In genomic region chr3:135719179-135719532, GRCm38 (mm10) we compare ENCODE assay signal across 1 mouse cellular context.
TF ChIP-seq lines count a peak whose summit lies in the region.

No protein-coding gene starts in this region.

TF ChIP-seq in MEL, 35 proteins besides CTCF, POLR2A, EP300 and RAD21 (continued from another document):
- no peak for TF ChIP-seq ZC3H11A (IDR thresholded peaks at IDR 0.05; ENCODE audit: low read depth, low read length)
- 0 out of 2 replicates have a peak, but pooled peaks have one; percentile 22 for TF ChIP-seq MYC (IDR thresholded peaks at IDR 0.05; ENCODE audit: low read depth, low read length)
- TF ChIP-seq TCF12 (IDR thresholded peaks at IDR 0.05; ENCODE audit: low read depth, low read length), result peak; percentile 84
- TF ChIP-seq ETS1 (IDR thresholded peaks at IDR 0.05; ENCODE audit: low read depth, low read length), result peak; percentile 78
- no peak for TF ChIP-seq MEF2A (IDR thresholded peaks at IDR 0.05; ENCODE audit: extremely low read depth, insufficient replicate concordance, low read depth, low read length, poor library complexity, severe bottlenecking)
- TF ChIP-seq UBTF (IDR thresholded peaks at IDR 0.05; ENCODE audit: borderline replicate concordance, insufficient read depth, low read depth, low read length), result no peak
- TF ChIP-seq POLR2AphosphoS5 (IDR thresholded peaks at IDR 0.05; ENCODE audit: borderline replicate concordance, low read depth, low read length), result no peak
